ENCODE assay signal across 19 mouse cellular contexts in the genomic region with DNA sequence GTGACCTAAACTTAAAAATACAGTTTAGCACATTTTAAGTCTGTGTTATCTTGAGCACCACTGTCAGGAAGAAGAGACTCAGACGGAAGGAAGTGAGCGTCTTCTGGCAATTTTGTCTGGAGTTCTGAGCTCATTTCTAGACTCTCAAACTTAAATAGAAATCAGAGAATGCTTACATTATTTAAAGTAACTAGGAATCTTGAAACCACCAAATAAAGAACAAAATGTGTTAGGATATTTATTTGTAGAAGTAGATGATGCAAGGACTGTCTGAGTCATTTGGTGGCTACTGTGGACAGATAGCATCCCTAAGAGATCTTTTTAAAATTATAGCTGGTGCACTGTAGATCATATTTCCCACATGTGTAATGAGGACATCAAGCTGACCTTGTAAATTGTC.
DNase-seq lines count a peak whose midpoint lies in the region; ATAC-seq and TF ChIP-seq lines count a peak whose summit lies in the region.
"Had no signal": no experiment of that assay in that cellular context is flagged by ENCODE, and none has a peak within 500 bp of the region (broad histone marks: within the 10 kb centered on the region; RNA-seq: fewer than 3 reads in every experiment).

No protein-coding gene starts in this region.

- no peaks in the 10 kb centered on the region for H3K27me3 ChIP-seq in myocyte (ENCODE audit: control insufficient read depth, insufficient read depth, insufficient read length)
- no peaks in the 10 kb centered on the region for H3K27me3 ChIP-seq in kidney, embryonic 15.5 days
- no peaks in the 10 kb centered on the region for H3K27me3 ChIP-seq in neural tube, embryonic 15.5 days (replicated peaks)
- H3K27me3 ChIP-seq: embryonic facial prominence, embryonic 12.5 days; forebrain, embryonic 13.5 days; forebrain, embryonic 15.5 days had no signal

- no peak overlapping the region for H3K27ac ChIP-seq in kidney, embryonic 15.5 days
- H3K27ac ChIP-seq in neural tube, embryonic 15.5 days (replicated peaks) = no peak overlapping the region
- H3K27ac ChIP-seq: embryonic facial prominence, embryonic 10.5 days; embryonic facial prominence, embryonic 12.5 days; forebrain, embryonic 13.5 days; forebrain, embryonic 15.5 days had no signal

- no peaks in the 10 kb centered on the region for H3K4me1 ChIP-seq in kidney, embryonic 15.5 days
- no peaks in the 10 kb centered on the region for H3K4me1 ChIP-seq in neural tube, embryonic 15.5 days
- H3K4me1 ChIP-seq: embryonic facial prominence, embryonic 10.5 days; embryonic facial prominence, embryonic 12.5 days; forebrain, embryonic 13.5 days; forebrain, embryonic 15.5 days had no signal

- DNase-seq in frontal cortex, postnatal 14 days (ENCODE audit: low spot score in 2 of 2) = no peak
- DNase-seq: adrenal gland, adult 2 months; adrenal gland, postnatal 10 days; adrenal gland, postnatal 25 days; B cell, adult 2 months; cerebellum, adult 11-12 months; cerebellum, adult 2 months; cerebellum, adult 9-10 months; cerebellum, postnatal 10 days; cerebellum, postnatal 25 days; forebrain, postnatal 0 days had no signal

- no peak overlapping the region for H3K4me2 ChIP-seq in myocyte (ENCODE audit: low read depth)
- no peak overlapping the region for H3K4me2 ChIP-seq in kidney, embryonic 15.5 days
- H3K4me2 ChIP-seq in neural tube, embryonic 15.5 days = no peak overlapping the region
- H3K4me2 ChIP-seq: embryonic facial prominence, embryonic 12.5 days; forebrain, embryonic 13.5 days; forebrain, embryonic 15.5 days had no signal

- ATAC-seq in frontal cortex, adult (ENCODE audit: low TSS enrichment) = peak; percentile 81
- no peak for ATAC-seq in kidney, embryonic 15.5 days (replicated peaks; ENCODE audit: low FRiP score)
- ATAC-seq in neural tube, embryonic 15.5 days (ENCODE audit: low FRiP score) = no peak
- ATAC-seq: forebrain, embryonic 13.5 days; forebrain, embryonic 15.5 days; forebrain, postnatal 0 days had no signal

- no peak overlapping the region for H3K4me3 ChIP-seq in myocyte
- no peak overlapping the region for H3K4me3 ChIP-seq in kidney, embryonic 15.5 days (replicated peaks)
- H3K4me3 ChIP-seq in neural tube, embryonic 15.5 days (replicated peaks) = no peak overlapping the region
- H3K4me3 ChIP-seq: embryonic facial prominence, embryonic 10.5 days; embryonic facial prominence, embryonic 12.5 days; forebrain, embryonic 13.5 days; forebrain, embryonic 15.5 days had no signal

- TF ChIP-seq POLR2A in myocyte (IDR thresholded peaks at IDR 0.05; ENCODE audit: insufficient read length, low read depth) = no peak

- no peaks in the 10 kb centered on the region for H3K36me3 ChIP-seq in myocyte (ENCODE audit: control insufficient read depth, insufficient read depth)
- no peaks in the 10 kb centered on the region for H3K36me3 ChIP-seq in kidney, embryonic 15.5 days
- H3K36me3 ChIP-seq in neural tube, embryonic 15.5 days = no peaks in the 10 kb centered on the region
- H3K36me3 ChIP-seq: embryonic facial prominence, embryonic 10.5 days; embryonic facial prominence, embryonic 12.5 days; forebrain, embryonic 15.5 days had no signal

- no peaks in the 10 kb centered on the region for H3K9me3 ChIP-seq in kidney, embryonic 15.5 days (replicated peaks)
- no peaks in the 10 kb centered on the region for H3K9me3 ChIP-seq in neural tube, embryonic 15.5 days (replicated peaks)
- H3K9me3 ChIP-seq: embryonic facial prominence, embryonic 10.5 days; embryonic facial prominence, embryonic 12.5 days; forebrain, embryonic 13.5 days; forebrain, embryonic 15.5 days had no signal

- H3K9ac ChIP-seq in kidney, embryonic 15.5 days = no peak overlapping the region
- H3K9ac ChIP-seq in neural tube, embryonic 15.5 days (replicated peaks) = no peak overlapping the region
- H3K9ac ChIP-seq: embryonic facial prominence, embryonic 12.5 days; forebrain, embryonic 13.5 days; forebrain, embryonic 15.5 days; forebrain, postnatal 0 days had no signal

- no peaks in the 10 kb centered on the region for H3K79me2 ChIP-seq in myocyte (ENCODE audit: control insufficient read depth, insufficient read depth)

- H3ac ChIP-seq in myocyte (ENCODE audit: control insufficient read depth, insufficient read length) = no peak overlapping the region

- 79% methylated on average over 2 of the region's 2 CpGs for whole genome bisulfite sequencing in kidney, embryonic 15.5 days
- 95% methylated on average over 2 of the region's 2 CpGs for WGBS in neural tube, embryonic 15.5 days

TF ChIP-seq in myocyte, 11 proteins besides CTCF, POLR2A, EP300 and RAD21:
- TF ChIP-seq CEBPB (IDR thresholded peaks at IDR 0.05; ENCODE audit: insufficient read depth, poor library complexity, severe bottlenecking) (0 out of 2 replicates have a peak, but pooled peaks have one; percentile 31), USF1 (IDR thresholded peaks at IDR 0.05; ENCODE audit: low read depth) (no peak)
